Mouse (Mus musculus): ENCODE measurements around the gene Gnptab.

GRCm38 (mm10) chr10:88362218-88362617 lies 16.7 kb upstream of the Gnptab start:
- no peak for TF ChIP-seq POLR2A (IDR thresholded peaks at IDR 0.05; ENCODE audit: control insufficient read depth, extremely low read depth, insufficient read depth, low read length, poor library complexity)
- no peak for TF ChIP-seq CTCF (IDR thresholded peaks at IDR 0.05; ENCODE audit: borderline replicate concordance, control insufficient read depth, extremely low read depth, insufficient read depth, low read length, poor library complexity)
